Mouse (Mus musculus): ENCODE measurements at regions not wholly inside any gene's neighbourhood (a gene's known extent, or its start where the extent isn't known, plus 50 kb on each side); places are given as distances from the start of the nearest gene placed in this dataset.

GRCm38 (mm10) chr5:119139336-119139735 lies 531.1 kb upstream of the Tbx3 start:
- no peak for DNase-seq (ENCODE audit: low read depth, low spot score)

- no peak for DNase-seq (ENCODE audit: low read depth, low spot score)
Observed at GRCm38 (mm10) chr5:119139816-119140215, 530.7 kb upstream of the Tbx3 start.

- no peak for DNase-seq (ENCODE audit: low read depth, low spot score)
Observed at GRCm38 (mm10) chr5:119143411-119143810, 527.1 kb upstream of the Tbx3 start.

GRCm38 (mm10) chr5:119149389-119150185 lies 520.9 kb upstream of the Tbx3 start:
- DNase-seq (ENCODE audit: low read depth, low spot score): no peak

- no peak for DNase-seq (ENCODE audit: low read depth, low spot score)
Observed at GRCm38 (mm10) chr5:119153086-119153485, 517.4 kb upstream of the Tbx3 start.

- DNase-seq (ENCODE audit: low read depth, low spot score): no peak
Observed at GRCm38 (mm10) chr5:119156638-119157037, 513.8 kb upstream of the Tbx3 start.

GRCm38 (mm10) chr5:119158171-119158570 lies 512.3 kb upstream of the Tbx3 start:
- DNase-seq (ENCODE audit: low read depth, low spot score): no peak

- no peak for DNase-seq (ENCODE audit: low read depth, low spot score)
Observed at GRCm38 (mm10) chr5:119162132-119162675, 508.3 kb upstream of the Tbx3 start.

- peak; percentile 88 for DNase-seq (ENCODE audit: low read depth, low spot score)
Observed at GRCm38 (mm10) chr5:119167718-119168117, 502.8 kb upstream of the Tbx3 start.

- no peak for DNase-seq (ENCODE audit: low read depth, low spot score)
Observed at GRCm38 (mm10) chr5:119169274-119169673, 501.2 kb upstream of the Tbx3 start.

- DNase-seq (ENCODE audit: low read depth, low spot score): no peak
Observed at GRCm38 (mm10) chr5:119171626-119172025, 498.8 kb upstream of the Tbx3 start.

GRCm38 (mm10) chr5:119178805-119179204 lies 491.7 kb upstream of the Tbx3 start:
- DNase-seq (ENCODE audit: low read depth, low spot score): no peak

GRCm38 (mm10) chr5:119183545-119184047 lies 486.9 kb upstream of the Tbx3 start:
- no peak for DNase-seq (ENCODE audit: low read depth, low spot score)

GRCm38 (mm10) chr5:119186611-119187010 lies 483.9 kb upstream of the Tbx3 start:
- DNase-seq (ENCODE audit: low read depth, low spot score): no peak

- DNase-seq (ENCODE audit: low read depth, low spot score): no peak
Observed at GRCm38 (mm10) chr5:119188476-119188875, 482.0 kb upstream of the Tbx3 start.

- peak; percentile 79 for DNase-seq (ENCODE audit: low read depth, low spot score)
Observed at GRCm38 (mm10) chr5:119193699-119194681, 476.5 kb upstream of the Tbx3 start.

GRCm38 (mm10) chr5:119199906-119200305 lies 470.6 kb upstream of the Tbx3 start:
- DNase-seq (ENCODE audit: low read depth, low spot score): no peak

- DNase-seq (ENCODE audit: low read depth, low spot score): no peak
Observed at GRCm38 (mm10) chr5:119201251-119201650, 469.2 kb upstream of the Tbx3 start.

GRCm38 (mm10) chr5:119204736-119205135 lies 465.7 kb upstream of the Tbx3 start:
- DNase-seq (ENCODE audit: low read depth, low spot score): no peak

- no peak for DNase-seq (ENCODE audit: low read depth, low spot score)
Observed at GRCm38 (mm10) chr5:119208077-119208476, 462.4 kb upstream of the Tbx3 start.

- no peak for DNase-seq (ENCODE audit: low read depth, low spot score)
Observed at GRCm38 (mm10) chr5:119213196-119213595, 457.3 kb upstream of the Tbx3 start.

Data from skeletal muscle tissue, adult 2 months (tissue).